Mouse (Mus musculus) bone marrow, adult 2 months (tissue): ENCODE results near the gene Slc17a6.

Experiments used
- CTCF ChIP-seq: fragments of 200-500 bp; IDR thresholded peaks from 2 replicates; pipeline ENCODE4 v1.5.1; 2011; ENCODE audit warnings: low read length, control low read depth; ENCODE audit not compliant: control insufficient read depth, insufficient read depth
- POLR2A ChIP-seq: fragments of 200-500 bp; IDR thresholded peaks from 2 replicates; pipeline ENCODE4 v1.6.1; 2011; ENCODE audit warnings: low read depth, mild to moderate bottlenecking, control low read depth, low read length, borderline replicate concordance; ENCODE audit not compliant: control insufficient read depth

GRCm38 (mm10) chr7:51632543-51633229, 10.9 kb downstream of the Slc17a6 start:
- TF ChIP-seq POLR2A, result no peak
- no peak for TF ChIP-seq CTCF
